Mouse (Mus musculus): ENCODE measurements around the gene Tpst2.

Tpst2 gene

GRCm38 (mm10) chr5:112282123-112282779 lies 5.8 kb downstream of the Tpst2 start:
- no peak for DNase-seq (ENCODE audit: low spot score)

GRCm38 (mm10) chr5:112282780-112283482 lies 6.4 kb downstream of the Tpst2 start:
- DNase-seq (ENCODE audit: low spot score), result no peak

GRCm38 (mm10) chr5:112283543-112284202 lies 7.2 kb downstream of the Tpst2 start:
- no peak for DNase-seq (ENCODE audit: low spot score)

GRCm38 (mm10) chr5:112284203-112284582 lies 7.7 kb downstream of the Tpst2 start:
- DNase-seq (ENCODE audit: low spot score), result no peak

GRCm38 (mm10) chr5:112285548-112286085 lies 9.1 kb downstream of the Tpst2 start:
- no peak for DNase-seq (ENCODE audit: low spot score)

GRCm38 (mm10) chr5:112286608-112286983 lies 10.1 kb downstream of the Tpst2 start:
- DNase-seq (ENCODE audit: low spot score), result no peak

GRCm38 (mm10) chr5:112286984-112287641 lies 10.6 kb downstream of the Tpst2 start:
- no peak for DNase-seq (ENCODE audit: low spot score)

- DNase-seq (ENCODE audit: low spot score), result no peak
Measured at GRCm38 (mm10) chr5:112287652-112288051, 11.2 kb downstream of the Tpst2 start.

- DNase-seq (ENCODE audit: low spot score), result no peak
Measured at GRCm38 (mm10) chr5:112288193-112289141, 12.0 kb downstream of the Tpst2 start.

- DNase-seq (ENCODE audit: low spot score), result no peak
Measured at GRCm38 (mm10) chr5:112289236-112289635, 12.7 kb downstream of the Tpst2 start.

- no peak for DNase-seq (ENCODE audit: low spot score)
Measured at GRCm38 (mm10) chr5:112289819-112290535, 13.5 kb downstream of the Tpst2 start.

GRCm38 (mm10) chr5:112290536-112290880 lies 14.0 kb downstream of the Tpst2 start:
- DNase-seq (ENCODE audit: low spot score), result no peak

GRCm38 (mm10) chr5:112291866-112292265 lies 15.4 kb downstream of the Tpst2 start:
- no peak for DNase-seq (ENCODE audit: low spot score)

GRCm38 (mm10) chr5:112292343-112292980 lies 16.0 kb downstream of the Tpst2 start:
- no peak for DNase-seq (ENCODE audit: low spot score)

GRCm38 (mm10) chr5:112293800-112294199 lies 17.3 kb downstream of the Tpst2 start:
- DNase-seq (ENCODE audit: low spot score), result no peak

GRCm38 (mm10) chr5:112294696-112295095 lies 18.2 kb downstream of the Tpst2 start:
- DNase-seq (ENCODE audit: low spot score), result no peak

- DNase-seq (ENCODE audit: low spot score), result no peak
Measured at GRCm38 (mm10) chr5:112295162-112295561, 18.7 kb downstream of the Tpst2 start.

- no peak for DNase-seq (ENCODE audit: low spot score)
Measured at GRCm38 (mm10) chr5:112295564-112295963, 19.1 kb downstream of the Tpst2 start.

GRCm38 (mm10) chr5:112296404-112297181 lies 20.1 kb downstream of the Tpst2 start:
- no peak for DNase-seq (ENCODE audit: low spot score)

Measured in layer of hippocampus, adult 11-12 months (tissue).